Mouse (Mus musculus) neural tube, embryonic 10.5 days (tissue): ENCODE measurements at regions not wholly inside any gene's neighbourhood (a gene's known extent, or its start where the extent isn't known, plus 50 kb on each side); places are given as distances from the start of the nearest gene placed in this dataset.

ENCODE experiments used
- DNase-seq: peaks from one replicate; pipeline ENCODE4 v3.0.0-alpha.2; 2017; ENCODE audit warnings: low spot score; ENCODE audit errors: extremely low spot score

DNA sequence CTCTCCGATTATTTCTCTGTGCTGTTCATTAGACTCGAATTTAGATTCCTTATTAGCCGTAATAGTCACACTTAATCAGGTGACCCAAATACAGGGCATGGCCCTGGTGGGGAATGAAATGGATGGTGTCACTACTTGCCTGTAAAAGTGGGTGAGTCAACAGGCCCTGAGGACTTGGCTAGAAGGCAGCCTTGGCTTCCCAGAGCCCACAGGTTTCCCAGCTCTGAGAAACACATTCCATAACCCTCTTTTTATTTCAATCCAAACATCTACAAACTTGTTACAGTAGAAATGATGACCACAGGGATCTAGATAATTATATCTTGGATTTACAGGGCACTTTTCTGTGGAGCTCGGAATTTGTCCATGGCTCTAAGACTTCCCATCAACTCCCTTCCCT is 105.2 kb upstream of the Slc7a11 start:
- DNase-seq = no peak

DNA sequence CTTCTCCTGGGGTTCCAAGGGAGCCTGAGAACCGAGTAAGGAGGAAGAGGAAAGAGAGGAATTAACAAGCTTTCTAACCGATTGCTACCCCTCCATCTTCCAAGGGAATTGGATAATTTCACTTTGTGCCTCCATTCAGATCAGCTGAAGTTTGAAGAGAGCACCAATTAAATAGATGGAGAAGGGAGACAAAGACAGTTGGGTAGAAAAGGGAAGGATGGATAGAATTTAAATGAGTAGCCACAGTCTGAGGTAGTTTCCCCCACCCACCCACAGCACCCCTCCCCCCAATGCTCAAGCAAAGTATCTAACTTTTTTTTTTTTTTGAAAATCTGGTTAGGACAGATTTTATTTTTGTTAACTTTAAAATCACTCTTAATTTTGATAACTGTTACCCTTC is 87.2 kb upstream of the Slc7a11 start:
- DNase-seq = no peak

- no peak for DNase-seq
These were observed 80.6 kb upstream of the Slc7a11 start for GRCm38 (mm10) chr3:50524006-50524405.

DNA sequence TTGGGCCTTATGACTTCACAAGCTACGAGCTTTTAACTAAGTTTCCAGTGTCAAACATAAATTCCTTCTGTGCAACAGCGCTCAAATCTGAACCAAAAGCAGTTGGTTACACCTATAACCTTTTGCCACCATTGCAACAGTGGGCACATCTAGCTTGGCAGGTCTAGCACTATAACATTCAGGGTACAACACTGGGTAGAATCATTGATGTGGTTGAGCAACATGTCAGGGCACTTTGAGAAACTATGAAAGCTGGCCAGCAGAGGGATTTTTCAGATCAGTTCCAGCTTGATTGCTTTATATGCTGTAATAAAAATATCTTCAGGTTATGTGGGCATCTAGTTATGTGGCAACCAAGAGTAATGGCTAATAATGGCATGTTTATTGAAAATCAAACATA is 63.8 kb upstream of the Slc7a11 start:
- no peak for DNase-seq
